Mouse (Mus musculus): ENCODE results near the gene Olfr777. TPM values are rescaled to one million over a fixed set of nuclear protein-coding genes. Genes with fewer than 3 reads are reported as not detected.
"Not testable (repeated sequence)": the region's sequence is repeated elsewhere in the genome, so short reads cannot be mapped to it uniquely, and the experiment has no call there.

The Olfr777 gene
- not detected in 2 replicates for polyA plus RNA-seq (2016; fragmentation: Nextera tagmentation; extraction: Ambion mirVana)

DNA sequence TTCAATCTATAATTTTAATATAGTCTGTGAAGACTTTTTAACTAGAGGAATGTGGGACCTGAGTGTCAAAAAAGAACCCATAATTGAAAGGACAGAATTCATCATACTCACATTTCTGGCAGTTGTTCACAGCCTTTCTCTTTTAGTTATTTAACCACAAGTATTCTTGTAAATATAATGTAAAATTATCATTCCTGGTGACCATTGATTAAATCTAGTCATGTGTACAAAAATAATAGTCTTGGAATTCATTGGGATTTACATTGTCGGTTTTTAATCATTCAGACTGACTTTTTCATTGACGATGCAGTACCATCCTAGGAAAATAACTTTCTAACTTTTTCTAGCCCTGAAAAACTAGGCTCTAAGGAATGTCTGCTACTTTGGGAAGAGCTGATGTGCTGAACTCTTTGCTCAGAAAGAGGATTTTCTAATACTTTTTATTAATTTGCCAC, at the start of gene Olfr777:
Olfr777 (minus strand) TSS at position 405 of the 455 bp plus-strand sequence.
- no peak within 1 kb of the TSS for H3K9ac ChIP-seq
- H3K9me3 ChIP-seq = no peaks in the 10 kb centered on the region
- H3K36me3 ChIP-seq (replicated peaks) = no peaks in the 10 kb centered on the region
- ATAC-seq (ENCODE audit: low FRiP score) = no peak
- H3K4me1 ChIP-seq = no peaks in the 10 kb centered on the region
- 94% methylated on average over 2 of the region's 2 CpGs for WGBS
- no peak within 1 kb of the TSS for H3K4me2 ChIP-seq
- no peak within 1 kb of the TSS for H3K4me3 ChIP-seq (replicated peaks)
- H3K27ac ChIP-seq = no peak within 1 kb of the TSS
- no peaks in the 10 kb centered on the region for H3K27me3 ChIP-seq

GRCm38 (mm10) chr10:129317817-129318216, 46.5 kb upstream of the Olfr777 start, which contains the start of gene Olfr780:
Gene Olfr780 (plus strand): TSS chr10:129318117.
- Histone ChIP-seq H3K4me1 (no peaks in the 10 kb centered on the region), H3K4me3 (replicated peaks) (no peak within 1 kb of the TSS), H3K9me3 (no peaks in the 10 kb centered on the region), H3K27ac (no peak within 1 kb of the TSS), H3K36me3 (replicated peaks) (no peaks in the 10 kb centered on the region), H3K9ac (no peak within 1 kb of the TSS), H3K4me2 (no peak within 1 kb of the TSS), H3K27me3 (no peaks in the 10 kb centered on the region)
- ATAC-seq (ENCODE audit: low FRiP score) = no peak
- 92% methylated on average over 3 of the region's 3 CpGs for WGBS

- WGBS = no CpG with 5 or more reads among the region's 1 CpGs
- ATAC-seq (ENCODE audit: low FRiP score); H3K4me3 ChIP-seq (replicated peaks); H3K36me3 ChIP-seq (replicated peaks); H3K9ac ChIP-seq; H3K4me2 ChIP-seq; H3K9me3 ChIP-seq; H3K4me1 ChIP-seq; H3K27me3 ChIP-seq; H3K27ac ChIP-seq: not testable (repeated sequence)
Measured at GRCm38 (mm10) chr10:129313521-129313920, 42.2 kb upstream of the Olfr777 start.

DNA sequence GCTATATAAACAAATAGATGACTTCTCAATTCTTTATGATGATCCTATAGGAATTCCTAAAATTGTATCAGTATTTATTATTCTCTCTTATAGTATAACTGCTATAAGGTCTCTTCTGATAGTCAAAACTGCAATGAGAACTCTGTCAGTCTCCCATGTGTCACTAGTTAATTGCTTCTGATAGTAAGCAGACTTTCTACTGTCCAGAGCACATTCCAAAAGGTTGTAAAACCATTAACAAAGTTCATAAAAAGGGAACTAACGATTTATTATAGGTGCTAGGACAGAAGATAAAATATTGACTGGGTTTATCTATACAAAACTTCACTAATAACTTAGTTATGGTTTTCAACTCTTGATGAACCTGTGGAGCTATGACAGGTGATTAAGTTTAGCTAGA, 41.7 kb upstream of the Olfr777 start:
- not testable (repeated sequence) for H3K4me1 ChIP-seq; H3K27me3 ChIP-seq; H3K27ac ChIP-seq; H3K9ac ChIP-seq; H3K4me2 ChIP-seq; ATAC-seq (ENCODE audit: low FRiP score); H3K36me3 ChIP-seq (replicated peaks); H3K4me3 ChIP-seq (replicated peaks); H3K9me3 ChIP-seq
- 73% methylated on average over 1 of the region's 1 CpGs for WGBS

- no peaks in the 10 kb centered on the region for H3K9me3 ChIP-seq
- H3K27ac ChIP-seq = no peak within 1 kb of the TSS
- no peaks in the 10 kb centered on the region for H3K36me3 ChIP-seq (replicated peaks)
- ATAC-seq (ENCODE audit: low FRiP score) = no peak
- no peaks in the 10 kb centered on the region for H3K27me3 ChIP-seq
- no peak within 1 kb of the TSS for H3K4me2 ChIP-seq
- no peak within 1 kb of the TSS for H3K9ac ChIP-seq
- H3K4me3 ChIP-seq (replicated peaks) = no peak within 1 kb of the TSS
- H3K4me1 ChIP-seq = no peaks in the 10 kb centered on the region
Measured at GRCm38 (mm10) chr10:129258827-129259226, 12.5 kb downstream of the Olfr777 start, which contains the start of gene Olfr776. Gene Olfr776 (plus strand): TSS chr10:129259127.

DNA sequence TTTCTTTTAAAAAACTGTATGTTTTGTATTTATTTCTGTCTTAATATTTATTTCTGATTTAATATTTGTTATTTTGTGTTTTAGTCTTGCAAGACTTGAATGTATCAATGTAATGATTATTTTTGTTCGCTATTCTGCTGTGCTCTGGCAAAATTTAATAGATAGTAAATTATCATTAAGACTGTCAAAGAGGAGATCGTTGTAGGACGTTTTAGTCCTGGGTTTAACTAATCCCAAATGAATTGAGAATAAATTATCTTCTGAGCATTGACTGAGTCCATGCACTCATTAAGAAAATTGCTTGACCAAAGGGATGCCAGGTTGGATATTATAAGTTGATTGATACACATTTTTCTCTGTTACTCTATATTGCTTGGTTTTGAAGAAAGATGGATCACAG, 23.2 kb downstream of the Olfr777 start, which contains the start of gene Olfr775:
Olfr775 (plus strand) TSS at position 301 of the 400 bp plus-strand sequence.
- Histone ChIP-seq H3K4me2 (no peak within 1 kb of the TSS), H3K27me3 (no peaks in the 10 kb centered on the region), H3K4me3 (replicated peaks) (no peak within 1 kb of the TSS), H3K9me3 (no peaks in the 10 kb centered on the region), H3K4me1 (no peaks in the 10 kb centered on the region), H3K36me3 (replicated peaks) (no peaks in the 10 kb centered on the region), H3K27ac (no peak within 1 kb of the TSS), H3K9ac (no peak within 1 kb of the TSS)
- no peak for ATAC-seq (ENCODE audit: low FRiP score)
- 80% methylated on average over 3 of the region's 3 CpGs for WGBS

GRCm38 (mm10) chr10:129235904-129236303, 35.4 kb downstream of the Olfr777 start, which contains the start of gene Olfr774:
Gene Olfr774 (plus strand): TSS chr10:129236204.
- Histone ChIP-seq H3K9ac (no peak within 1 kb of the TSS), H3K4me3 (replicated peaks) (no peak within 1 kb of the TSS), H3K4me2 (no peak within 1 kb of the TSS), H3K27ac (no peak within 1 kb of the TSS), H3K27me3 (no peaks in the 10 kb centered on the region), H3K9me3 (no peaks in the 10 kb centered on the region), H3K4me1 (no peaks in the 10 kb centered on the region), H3K36me3 (replicated peaks) (no peaks in the 10 kb centered on the region)
- no peak for ATAC-seq (ENCODE audit: low FRiP score)
- WGBS = 76% methylated on average over 2 of the region's 2 CpGs

GRCm38 (mm10) chr10:129230737-129231136, 40.5 kb downstream of the Olfr777 start:
- Histone ChIP-seq H3K36me3 (replicated peaks) (no peaks in the 10 kb centered on the region), H3K9me3 (no peaks in the 10 kb centered on the region), H3K4me3 (replicated peaks) (no peak overlapping the region), H3K27ac (no peak overlapping the region), H3K4me2 (no peak overlapping the region), H3K9ac (no peak overlapping the region), H3K27me3 (no peaks in the 10 kb centered on the region), H3K4me1 (no peaks in the 10 kb centered on the region)
- 79% methylated on average over 1 of the region's 1 CpGs for WGBS
- ATAC-seq (ENCODE audit: low FRiP score) = no peak

Other genes starting within 250 kb of the Olfr777 start
- gene Olfr764-ps1, start 231.6 kb downstream of the Olfr777 start, polyA plus RNA-seq (2016; fragmentation: Nextera tagmentation; extraction: Ambion mirVana) = not detected in 2 replicates
- gene Olfr765, start 221.5 kb downstream of the Olfr777 start, polyA plus RNA-seq (2016; fragmentation: Nextera tagmentation; extraction: Ambion mirVana) = not detected in 2 replicates
- not detected in 2 replicates for gene Olfr766-ps1, start 202.5 kb downstream of the Olfr777 start, polyA plus RNA-seq (2016; fragmentation: Nextera tagmentation; extraction: Ambion mirVana)
- not detected in 2 replicates for gene Olfr767, start 188.6 kb downstream of the Olfr777 start, polyA plus RNA-seq (2016; fragmentation: Nextera tagmentation; extraction: Ambion mirVana)
- not detected in 2 replicates for gene Olfr768, start 172.1 kb downstream of the Olfr777 start, polyA plus RNA-seq (2016; fragmentation: Nextera tagmentation; extraction: Ambion mirVana)
- gene Olfr769, start 153.6 kb downstream of the Olfr777 start, polyA plus RNA-seq (2016; fragmentation: Nextera tagmentation; extraction: Ambion mirVana) = not detected in 2 replicates
- gene Olfr770, start 132.5 kb downstream of the Olfr777 start, polyA plus RNA-seq (2016; fragmentation: Nextera tagmentation; extraction: Ambion mirVana) = not detected in 2 replicates
- gene Olfr771, start 106.7 kb downstream of the Olfr777 start, polyA plus RNA-seq (2016; fragmentation: Nextera tagmentation; extraction: Ambion mirVana) = not detected in 2 replicates
- gene Olfr772, start 93.6 kb downstream of the Olfr777 start, polyA plus RNA-seq (2016; fragmentation: Nextera tagmentation; extraction: Ambion mirVana) = not detected in 2 replicates
- gene Olfr773, start 84.1 kb downstream of the Olfr777 start, polyA plus RNA-seq (2016; fragmentation: Nextera tagmentation; extraction: Ambion mirVana) = not detected in 2 replicates
- gene Olfr774, start 35.3 kb downstream of the Olfr777 start, polyA plus RNA-seq (2016; fragmentation: Nextera tagmentation; extraction: Ambion mirVana) = not detected in 2 replicates
- not detected in 2 replicates for gene Olfr775, start 23.1 kb downstream of the Olfr777 start, polyA plus RNA-seq (2016; fragmentation: Nextera tagmentation; extraction: Ambion mirVana)
- gene Olfr776, start 12.4 kb downstream of the Olfr777 start, polyA plus RNA-seq (2016; fragmentation: Nextera tagmentation; extraction: Ambion mirVana) = not detected in 2 replicates
- gene Olfr780, start 46.6 kb upstream of the Olfr777 start, polyA plus RNA-seq (2016; fragmentation: Nextera tagmentation; extraction: Ambion mirVana) = not detected in 2 replicates
- not detected in 2 replicates for gene Olfr781, start 57.4 kb upstream of the Olfr777 start, polyA plus RNA-seq (2016; fragmentation: Nextera tagmentation; extraction: Ambion mirVana)
- not detected in 2 replicates for gene Olfr782, start 77.4 kb upstream of the Olfr777 start, polyA plus RNA-seq (2016; fragmentation: Nextera tagmentation; extraction: Ambion mirVana)
- gene Olfr784, start 112.6 kb upstream of the Olfr777 start, polyA plus RNA-seq (2016; fragmentation: Nextera tagmentation; extraction: Ambion mirVana) = 0.12 and 0.17 TPM in 2 replicates
- gene Olfr785, start 133.9 kb upstream of the Olfr777 start, polyA plus RNA-seq (2016; fragmentation: Nextera tagmentation; extraction: Ambion mirVana) = not detected in 2 replicates
- gene Olfr786, start 155.8 kb upstream of the Olfr777 start, polyA plus RNA-seq (2016; fragmentation: Nextera tagmentation; extraction: Ambion mirVana) = not detected in 2 replicates
- gene Olfr787, start 190.4 kb upstream of the Olfr777 start, polyA plus RNA-seq (2016; fragmentation: Nextera tagmentation; extraction: Ambion mirVana) = not detected in 2 replicates
- not detected in 2 replicates for gene Olfr788, start 199.5 kb upstream of the Olfr777 start, polyA plus RNA-seq (2016; fragmentation: Nextera tagmentation; extraction: Ambion mirVana)
- gene Olfr789, start 213.3 kb upstream of the Olfr777 start, polyA plus RNA-seq (2016; fragmentation: Nextera tagmentation; extraction: Ambion mirVana) = not detected in 2 replicates
- not detected in 2 replicates for gene Olfr790, start 227.0 kb upstream of the Olfr777 start, polyA plus RNA-seq (2016; fragmentation: Nextera tagmentation; extraction: Ambion mirVana)